Mouse (Mus musculus) adrenal gland, postnatal 0 days (tissue): ENCODE measurements around the gene Vmn1r82. TPM values are rescaled to one million over a fixed set of nuclear protein-coding genes. Genes with fewer than 3 reads are reported as not detected.

Experiments
- polyA plus RNA-seq: library from polyadenylated mRNA; unstranded; fragments of >200 nt; fragmentation: Nextera tagmentation; extraction: Ambion mirVana; gene quantifications from 2 replicates; pipeline ENCODE4 v1.2.1, GENCODE M21; 2015

Vmn1r82 gene
- polyA plus RNA-seq, result not detected in 2 replicates

GRCm38 (mm10) chr7:12300130-12300529 lies at the start of gene Vmn1r82:
Vmn1r82 (plus strand) TSS chr7:12300430.

GRCm38 (mm10) chr7:12268169-12268568 lies 32.1 kb upstream of the Vmn1r82 start, which contains the start of gene Vmn1r81:
Vmn1r81 (minus strand) TSS chr7:12268269.

GRCm38 (mm10) chr7:12329381-12329780 lies 29.2 kb downstream of the Vmn1r82 start, which contains the start of gene Vmn1r83:
Vmn1r83 (minus strand) TSS chr7:12329481.

Other genes with a start within 250 kb of the Vmn1r82 start
- gene Vmn1r78, start 150.2 kb upstream of the Vmn1r82 start, polyA plus RNA-seq, result not detected in 2 replicates
- gene Vmn1r79, start 129.2 kb upstream of the Vmn1r82 start, polyA plus RNA-seq, result not detected in 2 replicates
- not detected in 2 replicates for gene Vmn1r80, start 111.1 kb upstream of the Vmn1r82 start, polyA plus RNA-seq
- gene Vmn1r81, start 32.2 kb upstream of the Vmn1r82 start, polyA plus RNA-seq, result not detected in 2 replicates
- gene Vmn1r83, start 29.1 kb downstream of the Vmn1r82 start, polyA plus RNA-seq, result not detected in 2 replicates
- gene Vmn1r84, start 68.8 kb downstream of the Vmn1r82 start, polyA plus RNA-seq, result not detected in 2 replicates
- 4.2 and 5.2 TPM in 2 replicates for gene Zfp551, start 122.3 kb downstream of the Vmn1r82 start, polyA plus RNA-seq
- gene Zfp606, start 177.9 kb downstream of the Vmn1r82 start, polyA plus RNA-seq, result 14.4 and 14.5 TPM in 2 replicates
- gene 2900092C05Rik, start 212.1 kb downstream of the Vmn1r82 start, polyA plus RNA-seq, result not detected in 2 replicates